Mouse (Mus musculus): ENCODE measurements at regions not wholly inside any gene's neighbourhood (a gene's known extent, or its start where the extent isn't known, plus 50 kb on each side); places are given as distances from the start of the nearest gene placed in this dataset.
"Not testable (repeated sequence)": the region's sequence is repeated elsewhere in the genome, so short reads cannot be mapped to it uniquely, and the experiment has no call there.

DNA sequence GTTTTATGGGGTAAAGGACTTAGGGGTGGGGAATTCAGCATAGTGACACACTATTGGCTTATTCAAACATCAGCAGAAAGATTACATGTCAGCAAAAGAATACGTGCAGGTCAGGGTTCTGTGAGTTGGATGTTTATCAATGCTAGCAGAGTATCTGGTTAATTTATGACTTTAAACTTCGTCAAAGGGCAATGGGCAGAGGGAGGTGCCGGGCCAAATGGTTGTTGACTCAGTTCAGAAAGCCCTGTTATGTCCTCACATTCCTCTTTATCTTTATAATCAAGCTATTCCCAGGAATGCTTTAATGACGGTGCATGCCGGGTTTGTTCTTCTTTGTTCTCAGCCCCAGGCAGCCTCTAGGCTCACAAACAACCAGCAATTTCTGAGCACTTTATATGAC is 245.9 kb downstream of the Phf3 start:
- TF ChIP-seq CTCF (conservative IDR thresholded peaks at IDR 0.05 in 1 of 2, IDR thresholded peaks at IDR 0.05 in 1 of 2; ENCODE audit: low read depth in 2 of 2, low read length in 2 of 2); TCF12 (IDR thresholded peaks at IDR 0.05; ENCODE audit: low read depth, low read length); ZKSCAN1 (IDR thresholded peaks at IDR 0.05; ENCODE audit: borderline replicate concordance, low read depth, low read length); USF1 (IDR thresholded peaks at IDR 0.05; ENCODE audit: low read depth, low read length); E2F4 (IDR thresholded peaks at IDR 0.05; ENCODE audit: insufficient replicate concordance, low read depth, low read length); CHD1 (IDR thresholded peaks at IDR 0.05; ENCODE audit: low read depth, low read length): not testable (repeated sequence)
